Mouse (Mus musculus) urinary bladder, postnatal 14 days (tissue): ENCODE measurements around the gene Cntf.

Source experiments
- DNase-seq: peaks from one replicate; pipeline ENCODE4 v3.0.0; 2021; ENCODE audit warnings: low spot score

Gene Cntf

DNA sequence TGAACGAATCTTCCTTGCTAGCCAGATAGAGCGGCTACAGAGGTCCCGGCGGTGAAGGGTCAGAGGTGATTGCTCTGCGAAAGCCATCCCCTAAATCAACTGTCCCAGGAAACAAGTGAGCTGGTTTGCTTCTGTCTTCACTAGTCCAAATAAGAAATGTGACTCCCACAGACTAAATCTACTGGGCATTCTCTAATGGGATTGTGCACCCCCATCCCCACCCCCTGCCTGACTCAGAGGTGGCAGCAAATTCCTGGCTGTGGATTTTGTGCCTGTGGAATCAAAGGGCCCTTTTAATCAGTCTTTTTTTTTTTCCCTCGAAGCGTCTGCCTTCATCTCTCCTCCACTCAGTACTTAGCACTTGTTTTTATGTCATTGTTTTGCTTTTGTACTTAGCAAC, at the start of gene Cntf:
Gene Cntf (minus strand): TSS at position 325 of the 400 bp plus-strand sequence.
- DNase-seq: no peak

DNA sequence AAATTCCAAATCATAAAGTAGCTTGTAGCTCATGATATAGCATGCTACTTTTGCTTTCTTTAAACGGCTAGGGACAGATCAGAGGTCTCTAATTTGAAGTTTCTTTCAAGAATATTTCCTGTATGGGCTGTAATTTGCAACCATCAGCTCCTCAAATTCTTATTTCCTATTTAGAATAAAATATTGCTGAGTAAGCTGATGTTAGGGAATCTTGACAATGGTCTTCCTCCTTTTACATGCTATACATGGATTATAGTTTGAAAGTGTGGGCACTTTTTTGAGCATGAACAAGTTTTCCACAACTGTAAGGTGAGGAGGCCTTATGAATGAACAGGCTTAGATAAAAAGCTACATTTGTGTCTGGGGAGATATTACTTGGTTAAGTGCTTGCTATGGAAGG, 48.5 kb upstream of the Cntf start:
- no peak for DNase-seq

DNA sequence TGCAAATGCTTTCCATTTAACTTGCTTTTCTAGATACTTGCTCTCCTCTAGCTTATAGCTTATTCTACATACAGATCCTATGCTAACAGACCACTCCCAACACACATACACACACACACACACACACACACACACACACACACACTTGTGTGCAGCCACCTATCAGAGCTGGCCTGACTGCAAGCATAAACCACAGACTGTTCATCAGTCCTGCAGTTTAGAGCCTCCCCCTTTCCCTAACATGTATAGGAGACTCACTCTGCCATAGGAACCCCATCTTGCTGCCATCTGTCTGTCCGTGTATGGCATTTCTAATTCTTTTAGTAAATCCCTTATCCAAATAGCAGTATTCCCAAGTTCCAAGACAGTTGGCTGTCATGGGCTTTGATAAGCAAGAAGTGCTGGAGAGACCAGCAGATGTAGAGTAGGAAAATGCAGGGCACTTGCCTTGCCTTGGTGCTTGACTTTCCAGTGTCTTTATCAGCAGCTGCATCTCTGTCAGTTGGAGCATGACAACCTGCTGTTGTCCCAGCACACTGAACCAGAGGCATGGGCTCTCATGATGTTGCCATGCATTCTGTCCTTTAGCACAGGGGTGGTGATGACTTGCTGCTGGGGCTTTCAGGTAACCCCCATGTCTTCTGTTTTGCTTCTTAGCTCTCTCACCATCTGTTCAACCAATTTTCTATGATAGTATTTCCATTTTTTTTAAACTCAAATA, 47.4 kb upstream of the Cntf start:
- no peak for DNase-seq

DNA sequence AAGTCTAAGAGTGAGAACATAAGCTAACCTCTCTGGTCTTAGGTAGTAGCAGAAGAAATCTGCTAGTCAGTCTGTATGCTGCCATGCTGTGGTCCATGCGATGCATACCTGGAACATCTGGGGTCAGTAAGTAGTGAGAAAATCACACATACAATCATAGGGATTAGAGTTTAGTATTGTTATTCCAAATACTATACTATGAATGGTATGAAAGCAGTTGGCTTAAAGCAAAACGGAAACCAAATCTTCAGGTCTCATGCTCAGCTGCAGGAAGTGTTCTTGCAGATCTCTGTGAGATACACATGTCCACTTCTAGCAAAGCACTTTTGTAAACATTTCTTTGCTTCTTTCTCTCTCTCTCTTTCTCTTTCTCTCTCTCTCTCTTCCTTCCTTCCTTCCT, 40.8 kb upstream of the Cntf start:
- DNase-seq: no peak

DNA sequence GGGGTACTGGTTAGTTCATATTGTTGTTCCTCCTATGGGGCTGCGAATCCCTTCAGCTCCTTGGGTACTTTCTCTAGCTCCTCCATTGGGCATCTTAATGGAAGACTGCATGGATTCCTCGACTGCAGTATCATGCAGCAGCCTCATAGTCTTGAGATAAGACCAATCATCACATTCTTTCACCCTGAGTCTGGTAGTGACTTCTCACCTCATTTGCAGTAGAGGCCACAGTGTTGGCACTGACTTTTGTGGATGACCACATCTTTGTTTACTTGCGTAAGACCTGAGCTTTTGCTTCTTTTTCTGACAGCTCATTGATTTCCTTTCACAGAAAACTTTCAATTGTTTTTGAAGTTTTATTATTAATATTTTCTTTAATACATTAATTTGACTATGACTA, 40.3 kb upstream of the Cntf start:
- DNase-seq: no peak

DNA sequence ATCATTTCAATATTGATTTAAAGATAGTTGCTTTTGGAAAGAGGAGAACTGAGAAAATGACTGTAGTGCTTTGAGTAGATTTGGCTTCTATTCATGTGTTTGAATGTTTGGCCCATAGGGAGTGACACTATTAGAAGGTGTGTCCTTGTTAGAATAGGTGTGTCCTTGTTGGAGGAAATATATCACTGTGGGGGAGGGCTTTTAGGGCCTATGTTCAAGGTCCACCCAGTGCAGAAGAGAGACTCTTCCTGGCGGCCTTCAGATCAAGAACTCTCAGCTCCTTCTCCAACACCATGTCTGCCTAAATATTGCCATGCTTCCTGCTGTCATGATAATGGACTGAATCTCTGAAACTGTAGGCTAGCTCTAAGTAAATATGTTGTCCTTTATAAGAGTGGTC, 38.8 kb upstream of the Cntf start:
- DNase-seq: no peak

DNA sequence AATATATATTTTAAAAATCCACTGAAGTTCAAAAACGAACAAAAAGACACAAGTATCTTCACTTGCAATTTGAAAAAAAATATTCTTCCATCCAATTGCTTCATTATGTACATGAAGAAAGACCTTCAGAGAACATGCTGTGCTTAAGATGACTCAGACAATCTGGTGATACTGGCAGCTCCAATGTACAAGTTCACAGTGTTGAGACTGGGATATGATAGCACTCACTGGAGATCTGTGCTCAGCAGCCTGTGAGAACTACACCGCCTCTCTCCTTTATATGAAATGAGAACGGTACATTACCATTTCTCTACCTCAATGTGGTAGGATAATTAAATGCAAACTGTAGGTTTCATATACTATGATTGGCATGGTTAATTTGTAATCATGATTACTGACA, 37.4 kb upstream of the Cntf start:
- DNase-seq: no peak

DNA sequence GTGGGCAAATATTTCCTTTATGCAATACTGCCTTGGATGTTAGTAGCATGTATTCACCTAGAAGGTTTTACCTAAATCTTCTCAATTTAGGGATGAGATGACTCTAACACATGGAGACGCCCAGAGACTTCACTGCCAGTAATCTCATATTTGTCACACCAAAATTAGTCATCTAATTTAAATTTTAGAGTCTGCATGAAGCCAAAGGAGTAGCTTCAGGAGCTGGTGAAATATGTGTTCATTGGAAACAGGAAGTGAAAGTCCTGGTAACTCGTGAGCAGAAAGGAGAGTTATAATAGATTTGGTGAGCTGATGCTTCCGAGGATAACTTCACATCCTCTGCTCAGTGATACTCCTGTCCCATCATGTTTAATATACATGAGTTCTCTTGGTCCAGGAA, 35.6 kb upstream of the Cntf start:
- DNase-seq: no peak

DNA sequence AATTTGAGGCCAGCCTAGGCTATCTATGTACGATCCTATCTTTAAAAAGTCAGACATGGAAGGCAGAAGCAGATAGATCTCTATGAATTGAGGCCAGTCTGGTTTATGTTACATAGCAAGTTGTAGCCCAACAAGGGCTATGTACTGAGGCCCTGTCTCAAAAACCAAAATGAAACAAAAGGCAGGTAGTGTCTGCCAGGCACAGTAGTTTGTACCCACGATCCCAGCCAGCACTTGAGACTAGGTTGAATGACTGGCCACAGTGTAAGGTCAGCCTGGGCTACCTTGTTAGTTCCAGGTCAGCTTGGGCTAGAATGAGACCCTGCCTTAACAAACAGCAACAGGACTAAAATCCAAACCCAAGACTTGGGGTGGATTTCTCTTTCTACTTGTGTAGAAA, 35.2 kb upstream of the Cntf start:
- DNase-seq: no peak

DNA sequence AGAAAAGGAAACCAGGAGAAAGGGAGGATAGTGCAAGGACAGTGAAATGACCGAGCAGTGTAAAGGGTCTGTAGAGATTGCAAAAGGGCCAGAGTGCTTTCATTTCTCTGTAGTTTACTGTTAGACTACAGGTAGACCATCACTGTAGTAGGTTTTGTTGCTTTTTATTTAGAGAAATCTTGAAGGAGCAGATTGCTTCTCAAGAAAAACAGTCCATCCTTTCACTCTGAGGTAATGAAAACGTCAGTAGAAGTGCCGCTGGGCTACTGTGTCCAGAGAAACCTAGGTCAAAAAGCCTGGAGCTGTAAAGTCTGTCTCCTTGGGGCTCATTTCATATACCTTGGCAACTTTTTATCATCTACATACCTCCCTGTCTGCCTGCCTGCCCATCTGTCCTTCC, 33.6 kb upstream of the Cntf start:
- DNase-seq: no peak

DNA sequence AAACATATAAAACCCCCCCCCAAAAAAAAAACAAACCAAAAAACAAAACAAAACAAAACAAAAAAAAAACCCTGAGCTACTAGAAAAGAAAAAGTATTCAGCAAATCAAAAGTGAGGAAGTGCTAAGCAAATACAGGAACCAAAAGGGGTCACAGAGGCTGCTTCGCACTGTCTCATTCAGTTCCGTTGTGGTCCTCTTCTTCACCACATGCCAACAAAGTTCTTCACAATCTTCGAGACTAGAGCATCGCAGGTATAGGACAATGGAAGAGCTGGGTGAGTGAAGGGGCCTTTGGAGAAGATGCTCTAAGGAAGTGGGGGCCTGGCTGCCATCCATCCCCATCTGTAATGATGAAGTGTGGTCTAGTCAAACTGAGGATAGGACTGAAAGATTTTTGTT, 33.0 kb upstream of the Cntf start:
- no peak for DNase-seq

DNA sequence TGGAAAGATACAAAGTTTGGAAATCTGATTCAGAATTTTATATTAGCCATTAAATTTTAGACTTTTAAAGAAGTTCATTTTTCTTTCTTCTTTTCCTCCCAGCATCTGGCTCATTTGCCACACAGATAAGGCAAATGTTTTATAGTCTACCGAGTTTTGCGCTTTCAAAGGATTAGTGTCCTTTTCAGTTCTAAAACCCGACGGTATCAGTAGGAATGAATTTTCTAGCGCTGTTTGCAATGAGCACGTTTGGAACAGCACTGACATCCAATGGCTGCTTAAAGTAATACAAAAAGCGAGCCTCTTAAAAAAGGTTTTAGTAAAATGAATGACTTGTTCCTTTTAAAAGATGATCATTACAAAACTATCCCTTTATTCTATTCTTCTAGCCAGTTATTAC, 31.6 kb upstream of the Cntf start:
- DNase-seq: no peak

DNA sequence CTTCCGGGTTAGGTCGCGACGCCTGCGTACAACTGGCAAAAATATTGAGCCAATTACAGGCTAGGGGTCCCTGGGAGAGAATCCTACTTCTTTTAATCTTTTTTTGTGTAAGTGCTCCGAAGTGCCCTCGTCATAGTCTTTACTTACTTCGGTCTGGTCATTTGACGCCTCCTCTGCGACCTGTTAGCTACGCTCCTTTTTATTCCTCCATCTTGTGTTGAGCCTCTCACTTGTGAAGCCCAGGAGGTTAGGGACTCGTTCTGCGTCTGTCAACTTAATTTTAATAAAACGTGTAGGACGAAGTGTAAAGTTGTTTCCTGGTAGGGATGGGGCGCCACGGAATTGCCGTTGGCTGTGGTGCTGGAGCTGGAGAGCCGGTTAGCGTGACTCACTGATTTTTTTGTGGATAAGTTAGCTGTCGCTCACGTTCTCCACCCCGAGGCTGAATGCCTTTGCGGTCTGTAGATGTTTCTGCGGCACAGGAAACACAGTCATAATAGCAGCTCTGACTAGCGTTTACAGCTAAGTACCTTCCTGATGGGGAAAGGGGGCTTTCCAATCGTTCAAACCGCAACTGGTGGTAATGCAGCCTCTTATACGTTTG, 31.0 kb upstream of the Cntf start:
- peak; percentile 82 for DNase-seq

DNA sequence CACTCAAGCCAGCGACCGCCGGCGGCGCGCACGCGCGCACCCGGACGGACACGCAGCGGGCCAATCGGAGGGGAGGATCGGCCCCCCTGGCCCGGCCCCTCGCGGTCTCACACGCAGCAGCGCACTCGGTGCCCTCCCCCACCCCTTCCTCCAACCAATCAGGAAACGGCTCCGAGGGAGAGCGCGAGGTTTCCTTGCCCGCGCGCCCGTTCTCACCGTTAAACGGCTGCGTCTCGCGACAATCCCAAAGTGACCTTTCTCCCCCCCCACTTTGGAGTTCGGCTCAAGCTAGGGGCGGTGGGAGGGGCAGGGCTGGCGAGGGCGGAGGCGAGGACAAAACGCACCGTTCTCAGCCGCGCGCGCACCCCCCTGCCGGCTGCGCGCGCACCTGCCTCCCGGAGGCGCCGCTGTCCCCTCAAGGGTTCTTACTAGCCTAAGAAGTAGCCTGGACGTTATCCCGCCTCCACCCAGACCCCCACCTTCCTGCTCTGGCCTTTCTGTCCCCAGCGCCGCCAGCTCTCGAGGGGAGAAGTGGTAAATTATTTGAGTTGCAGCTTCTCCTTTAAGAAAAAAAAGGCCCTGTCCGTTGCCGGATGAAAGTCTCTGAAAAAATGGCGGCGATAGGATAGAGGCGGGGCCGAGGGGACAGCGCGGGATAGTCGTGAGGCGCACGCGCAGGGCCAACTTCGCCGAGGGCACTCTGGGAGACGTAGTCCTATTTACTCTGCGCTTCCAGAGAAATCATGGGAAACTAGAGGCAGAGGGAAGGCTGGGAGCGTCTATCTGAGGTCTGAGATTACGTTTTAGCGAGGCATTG, 30.3 kb upstream of the Cntf start, which contains the start of the genes Zfp91 and Lpxn:
Gene Zfp91 (minus strand): TSS at position 616 of the 817 bp plus-strand sequence.
Gene Lpxn (plus strand): TSS at position 683 of the 817 bp plus-strand sequence.
- peak; percentile 96 for DNase-seq

DNA sequence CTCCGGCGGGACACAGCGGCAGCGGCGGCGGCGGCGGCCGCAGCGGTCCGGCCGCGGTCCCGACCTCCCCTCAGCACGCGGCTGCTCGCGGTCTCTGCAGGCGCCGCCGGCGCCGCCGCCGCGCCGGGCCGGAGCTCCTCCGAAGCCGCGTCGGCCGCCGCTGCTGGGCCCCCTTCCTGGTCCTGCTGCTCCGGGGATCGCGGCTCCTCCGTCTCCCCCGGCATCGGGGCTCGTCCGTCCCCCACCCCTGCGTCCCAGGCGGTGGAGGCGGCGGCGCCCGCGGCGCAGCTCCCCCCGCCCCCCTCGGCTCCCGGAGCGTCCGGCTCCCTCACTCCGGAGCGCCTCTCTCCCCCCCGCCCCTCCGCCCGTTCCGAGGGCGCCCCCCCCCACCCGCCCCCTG, 29.7 kb upstream of the Cntf start:
- no peak for DNase-seq

DNA sequence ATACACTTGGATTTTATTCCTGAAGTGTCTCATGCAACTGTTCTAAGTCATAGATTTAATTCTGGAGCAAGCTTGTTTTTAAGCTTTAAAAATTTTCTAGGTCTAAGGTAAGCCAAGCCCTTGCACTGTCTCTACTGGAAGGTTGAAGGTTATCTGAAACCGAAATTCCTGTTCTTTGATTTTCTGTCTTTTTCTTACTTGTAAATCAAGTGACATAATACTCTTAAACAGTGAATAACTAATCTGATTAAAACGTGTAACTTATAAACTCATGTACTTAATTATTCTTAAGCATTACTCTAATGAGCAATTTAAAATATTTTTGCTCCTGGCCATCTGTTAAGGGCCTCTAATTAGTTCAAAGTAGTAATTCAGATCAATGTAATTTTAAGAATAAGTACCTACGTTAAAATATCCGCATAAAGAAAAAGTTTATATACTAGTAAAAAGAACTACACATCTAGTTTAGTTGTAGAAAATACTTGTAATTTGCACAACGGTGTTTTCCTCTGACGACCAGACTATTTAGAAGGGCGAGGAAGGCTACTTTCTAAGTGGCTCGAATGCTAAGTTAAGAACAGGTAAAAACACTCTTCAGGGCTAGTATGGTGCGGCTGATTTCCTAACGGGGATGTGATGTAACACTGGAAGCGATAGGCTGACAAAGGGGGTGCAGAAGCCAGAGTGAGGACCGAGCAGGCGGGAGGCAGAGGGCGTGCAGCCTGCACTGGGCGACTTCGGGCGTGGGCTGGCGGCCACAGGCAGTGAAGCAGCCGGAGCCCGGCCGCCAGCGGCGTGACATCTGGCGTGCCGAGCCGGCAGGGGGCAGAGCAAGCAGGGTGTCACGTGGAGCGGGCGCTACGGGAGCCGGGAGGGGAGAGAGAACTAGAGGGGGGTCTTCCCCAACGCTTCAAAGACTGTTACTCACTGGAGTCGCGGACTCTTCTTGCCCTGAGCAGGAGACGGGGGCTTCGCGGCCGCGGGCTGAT, 28.9 kb upstream of the Cntf start:
- peak; percentile 93 for DNase-seq

DNA sequence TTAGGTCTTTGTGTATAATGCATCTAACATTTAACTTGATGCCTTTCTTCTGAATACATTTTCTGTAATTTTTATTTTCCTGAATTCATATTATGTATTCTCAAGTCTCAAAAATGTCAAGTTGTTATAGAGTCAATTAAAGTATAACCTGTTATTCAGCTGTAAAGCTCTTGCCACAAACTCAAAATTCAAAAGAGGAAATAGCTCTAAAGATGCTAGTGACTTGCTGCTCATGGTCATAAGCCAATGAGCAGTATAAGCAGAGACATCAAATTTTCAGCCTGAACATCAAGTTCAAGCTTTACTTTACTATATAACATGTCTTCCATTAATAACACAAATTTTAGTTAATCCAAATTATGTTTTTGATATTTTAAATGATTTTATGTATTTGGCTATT, 26.9 kb upstream of the Cntf start:
- no peak for DNase-seq

DNA sequence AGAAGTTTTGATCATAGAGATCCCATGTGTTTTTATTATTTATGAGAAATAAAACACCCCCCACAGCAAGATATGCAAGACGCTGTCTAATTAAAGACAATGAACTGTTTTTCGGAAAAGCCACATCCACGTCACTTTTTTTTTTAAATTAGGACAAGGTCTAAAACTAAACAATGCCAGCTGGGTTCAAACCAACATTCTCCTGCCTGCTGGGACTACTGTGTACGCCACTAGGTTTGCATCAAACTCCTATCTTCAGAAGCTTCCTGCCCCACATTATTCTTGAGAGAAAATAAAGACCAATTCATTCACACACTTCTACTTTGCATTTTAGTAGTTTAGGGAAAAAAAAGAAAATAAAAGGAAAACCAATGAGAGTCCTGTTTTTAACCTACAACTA, 22.3 kb upstream of the Cntf start:
- no peak for DNase-seq

DNA sequence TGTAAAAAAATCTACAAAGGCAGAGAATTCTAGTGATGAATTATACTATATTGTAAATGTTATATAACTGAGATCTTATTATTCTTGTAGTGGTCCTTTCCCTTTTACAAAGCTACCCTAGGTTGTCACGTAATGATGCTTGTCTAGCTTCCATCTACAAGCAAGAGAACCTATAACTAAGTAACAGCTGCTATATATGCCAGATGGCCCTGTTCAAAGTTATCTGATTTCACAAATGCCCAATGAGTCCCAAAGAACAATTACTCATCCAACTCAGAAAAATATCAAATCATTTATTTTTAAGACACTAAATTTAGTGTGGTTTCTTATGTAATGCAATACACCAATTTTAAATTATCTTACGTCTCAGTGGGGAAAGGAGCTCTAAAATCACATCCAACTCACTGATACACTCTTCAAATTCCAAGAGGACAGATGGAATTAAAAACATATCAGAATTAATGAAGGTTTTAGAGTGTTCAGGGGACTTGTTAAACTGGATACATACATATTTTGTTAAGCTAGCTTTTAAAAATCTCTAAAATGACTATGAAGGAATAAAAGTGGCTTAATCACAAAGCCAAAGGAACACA, 21.5 kb upstream of the Cntf start:
- DNase-seq: no peak

DNA sequence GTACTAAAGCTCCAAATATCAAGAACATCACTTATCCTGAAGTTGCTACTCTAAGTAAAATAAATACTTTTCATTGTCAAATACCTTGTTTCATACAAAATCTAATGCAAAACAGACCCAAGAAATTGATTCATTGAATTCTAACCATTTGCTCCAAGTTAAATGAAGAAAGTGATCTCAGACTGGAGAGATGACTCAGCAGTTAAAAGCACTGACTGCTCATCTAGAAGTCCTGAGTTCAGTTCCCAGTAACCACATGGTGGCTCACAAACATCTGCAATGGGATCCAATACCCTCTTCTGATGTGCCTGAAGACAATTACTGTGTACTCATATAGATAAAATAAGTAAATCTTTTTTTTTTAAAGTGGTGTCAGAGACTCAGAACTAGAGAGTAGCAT, 15.0 kb upstream of the Cntf start:
- DNase-seq: no peak

DNA sequence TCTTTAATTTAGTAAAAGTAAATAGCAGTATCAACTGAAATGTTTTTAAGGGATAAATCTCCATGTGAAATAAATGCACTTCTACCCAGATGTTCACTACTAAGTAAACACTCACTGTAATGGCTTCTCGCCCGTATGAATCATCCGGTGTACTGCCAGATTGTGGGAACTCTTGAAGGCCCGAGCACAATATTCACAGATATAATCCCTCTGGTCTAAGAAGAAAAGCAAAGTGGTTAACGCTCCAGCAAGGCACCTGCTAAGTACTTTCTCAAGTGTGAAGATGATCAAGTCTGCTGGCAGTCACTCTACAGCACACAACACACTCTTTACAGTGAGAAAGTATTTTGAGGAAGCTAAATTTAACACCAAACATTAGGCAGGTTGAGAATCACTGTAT, 5.5 kb upstream of the Cntf start:
- DNase-seq: peak; percentile 42
